In the genomic region with DNA sequence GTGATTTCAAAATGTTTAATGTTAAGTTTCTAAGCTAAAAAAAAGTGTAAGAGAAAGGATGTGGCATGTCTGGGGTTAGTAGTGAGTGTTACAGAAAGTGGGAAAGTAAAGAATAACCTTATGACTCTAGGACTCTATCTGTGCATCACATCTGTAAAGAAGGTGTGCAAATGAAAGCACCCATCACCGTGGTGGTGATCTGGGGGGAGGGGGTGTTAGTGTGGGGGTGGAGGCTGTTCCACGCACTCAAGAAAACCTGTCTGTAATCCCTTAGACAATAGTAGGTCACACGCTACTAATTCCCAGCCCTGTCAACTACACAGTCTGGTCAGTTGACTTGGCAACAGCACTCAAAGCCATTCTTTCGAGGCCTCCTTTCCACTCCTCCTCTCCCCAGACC, we compare ENCODE assay signal across 20 mouse cellular contexts. TPM values are rescaled to one million over a fixed set of nuclear protein-coding genes. Genes with fewer than 3 reads are reported as not detected.
DNase-seq lines count a peak whose midpoint lies in the region; ATAC-seq and TF ChIP-seq lines count a peak whose summit lies in the region.
"Had no signal": no experiment of that assay in that cellular context is flagged by ENCODE, and none has a peak within 500 bp of the region (broad histone marks: within the 10 kb centered on the region; RNA-seq: fewer than 3 reads in every experiment).

No protein-coding gene starts in this region.

- intact Hi-C loops in gastrocnemius, adult 2 months (cut with DNase I), result no loop called here
- intact Hi-C loops in gastrocnemius, postnatal 36 days (cut with DNase I), result no loop called here

- no peaks in the 10 kb centered on the region for H3K9me3 ChIP-seq in midbrain, embryonic 10.5 days (replicated peaks)
- H3K9me3 ChIP-seq in midbrain, embryonic 15.5 days, result no peaks in the 10 kb centered on the region
- no peaks in the 10 kb centered on the region for H3K9me3 ChIP-seq in liver, embryonic 12.5 days (replicated peaks)
- H3K9me3 ChIP-seq: forebrain, embryonic 15.5 days; G1E; heart, embryonic 15.5 days; hindbrain, embryonic 13.5 days; intestine, embryonic 15.5 days had no signal

- WGBS in midbrain, embryonic 10.5 days, result 38% methylated on average over 4 of the region's 4 CpGs
- WGBS in midbrain, embryonic 15.5 days, result 19% methylated on average over 4 of the region's 4 CpGs
- WGBS in liver, embryonic 12.5 days (ENCODE audit: insufficient replicate concordance), result 68% methylated on average over 4 of the region's 4 CpGs

- no peaks in the 10 kb centered on the region for H3K27me3 ChIP-seq in midbrain, embryonic 10.5 days (ENCODE audit: low read depth, poor library complexity, severe bottlenecking)
- H3K27me3 ChIP-seq in midbrain, embryonic 15.5 days (replicated peaks), result no peaks in the 10 kb centered on the region
- H3K27me3 ChIP-seq in liver, embryonic 12.5 days (replicated peaks), result no peaks in the 10 kb centered on the region
- H3K27me3 ChIP-seq: forebrain, embryonic 15.5 days; heart, embryonic 15.5 days; hindbrain, embryonic 13.5 days; intestine, embryonic 15.5 days had no signal

- ATAC-seq in midbrain, embryonic 15.5 days (replicated peaks), result no peak
- no peak for ATAC-seq in liver, embryonic 12.5 days
- ATAC-seq: CD4-positive, CD25-positive, alpha-beta regulatory T cell, adult 4 months; forebrain, embryonic 15.5 days; hindbrain, postnatal 0 days; intestine, embryonic 15.5 days had no signal

- no peaks in the 10 kb centered on the region for H3K36me3 ChIP-seq in midbrain, embryonic 10.5 days
- H3K36me3 ChIP-seq in midbrain, embryonic 15.5 days (replicated peaks), result no peaks in the 10 kb centered on the region
- H3K36me3 ChIP-seq in liver, embryonic 12.5 days, result no peaks in the 10 kb centered on the region
- H3K36me3 ChIP-seq: forebrain, embryonic 15.5 days; G1E; heart, embryonic 15.5 days; hindbrain, embryonic 13.5 days; intestine, embryonic 15.5 days had no signal

- no peak for TF ChIP-seq CTCF in gastrocnemius, adult 2 months (IDR thresholded peaks at IDR 0.05)

- peak overlapping the region; percentile 63 for H3K27ac ChIP-seq in gastrocnemius, adult 2 months
- H3K27ac ChIP-seq in midbrain, embryonic 10.5 days (replicated peaks), result peak overlapping the region; percentile 50
- no peak overlapping the region for H3K27ac ChIP-seq in midbrain, embryonic 15.5 days
- peak overlapping the region; percentile 98 for H3K27ac ChIP-seq in brown adipose tissue, adult 24 weeks (replicated peaks; ENCODE audit: low read depth, low read length)
- H3K27ac ChIP-seq in liver, embryonic 12.5 days, result no peak overlapping the region
- H3K27ac ChIP-seq: forebrain, embryonic 15.5 days; heart, embryonic 15.5 days; hindbrain, embryonic 13.5 days; hindbrain, postnatal 0 days; intestine, embryonic 15.5 days had no signal

- DNase-seq in gastrocnemius, adult 2 months, result no peak
- no peak for DNase-seq in gastrocnemius, postnatal 36 days
- no peak for DNase-seq in midbrain, embryonic 10.5 days (ENCODE audit: low spot score)
- DNase-seq: adrenal gland, adult 8-10 months; adrenal gland, postnatal 36 days; cerebellum, adult 11 months; cerebellum, adult 8-10 months; cerebellum, postnatal 25 days; gastrocnemius, postnatal 10 days; heart, postnatal 14 days had no signal

- H3K4me3 ChIP-seq in gastrocnemius, adult 2 months, result no peak overlapping the region
- no peak overlapping the region for H3K4me3 ChIP-seq in midbrain, embryonic 10.5 days
- H3K4me3 ChIP-seq in midbrain, embryonic 15.5 days, result no peak overlapping the region
- H3K4me3 ChIP-seq in brown adipose tissue, adult 24 weeks (ENCODE audit: insufficient read depth, low read depth, low read length), result no peak overlapping the region
- H3K4me3 ChIP-seq in liver, embryonic 12.5 days, result no peak overlapping the region
- H3K4me3 ChIP-seq: forebrain, embryonic 15.5 days; heart, embryonic 15.5 days; hindbrain, embryonic 13.5 days; intestine, embryonic 15.5 days had no signal

- H3K9ac ChIP-seq in midbrain, embryonic 15.5 days, result no peak overlapping the region
- no peak overlapping the region for H3K9ac ChIP-seq in liver, embryonic 12.5 days
- H3K9ac ChIP-seq: forebrain, embryonic 15.5 days; heart, embryonic 15.5 days; hindbrain, embryonic 13.5 days; intestine, embryonic 15.5 days had no signal

- no peak overlapping the region for H3K4me2 ChIP-seq in midbrain, embryonic 15.5 days
- H3K4me2 ChIP-seq in liver, embryonic 12.5 days, result no peak overlapping the region
- H3K4me2 ChIP-seq: forebrain, embryonic 15.5 days; heart, embryonic 15.5 days; hindbrain, embryonic 13.5 days; intestine, embryonic 15.5 days had no signal

- H3K4me1 ChIP-seq in midbrain, embryonic 10.5 days, result peaks cover 8% of the 10 kb centered on the region
- H3K4me1 ChIP-seq in midbrain, embryonic 15.5 days, result peaks cover 3% of the 10 kb centered on the region; the same call in 1 of the 2 replicates
- peaks cover 31% of the 10 kb centered on the region for H3K4me1 ChIP-seq in brown adipose tissue, adult 24 weeks (ENCODE audit: control insufficient read depth, insufficient read depth, insufficient read length, low read length)
- H3K4me1 ChIP-seq in liver, embryonic 12.5 days, result peaks cover 18% of the 10 kb centered on the region
- H3K4me1 ChIP-seq: forebrain, embryonic 15.5 days; hindbrain, embryonic 13.5 days had no signal

RNA-seq across cellular contexts. Expression of gene Tbc1d2, which starts 8.7 kb away (rescaled TPM):
- total RNA-seq in gastrocnemius, adult 2 months (2021), result under 1 TPM; 0.39 to 0.59 TPM
- under 1 TPM; 0.72 to 0.77 TPM for total RNA-seq in gastrocnemius, postnatal 36 days (2021)
- 0.65 and 0.76 TPM in 2 replicates for polyA plus RNA-seq in midbrain, embryonic 10.5 days (2016; fragmentation: Nextera tagmentation; extraction: Ambion mirVana)
- 0.61 and 0.88 TPM in 2 replicates for polyA plus RNA-seq in midbrain, embryonic 15.5 days (2015; fragmentation: Nextera tagmentation; extraction: Ambion mirVana)
- 2.4 and 2.5 TPM in 2 replicates for polyA plus RNA-seq in brown adipose tissue, adult 24 weeks (2012; ENCODE audit: insufficient read depth, insufficient read length, missing spikeins)
- 0.57 and 0.62 TPM in 2 replicates for polyA plus RNA-seq in liver, embryonic 12.5 days (2016; fragmentation: Nextera tagmentation; extraction: Ambion mirVana)
- polyA plus RNA-seq: G1E had no signal

RNA-seq across cellular contexts. Expression of gene Coro2a, which starts 39.3 kb away (rescaled TPM):
- total RNA-seq in gastrocnemius, adult 2 months (2021), result under 1 TPM; 0.10 to 0.39 TPM
- total RNA-seq in gastrocnemius, postnatal 36 days (2021), result under 1 TPM; 0.05 to 0.42 TPM
- polyA plus RNA-seq in midbrain, embryonic 10.5 days (2016; fragmentation: Nextera tagmentation; extraction: Ambion mirVana), result 2.8 TPM in 2 replicates
- 6.8 and 8.1 TPM in 2 replicates for polyA plus RNA-seq in midbrain, embryonic 15.5 days (2015; fragmentation: Nextera tagmentation; extraction: Ambion mirVana)
- 0.59 and 0.92 TPM in 2 replicates for polyA plus RNA-seq in brown adipose tissue, adult 24 weeks (2012; ENCODE audit: insufficient read depth, insufficient read length, missing spikeins)
- polyA plus RNA-seq in liver, embryonic 12.5 days (2016; fragmentation: Nextera tagmentation; extraction: Ambion mirVana), result 4.9 and 5.2 TPM in 2 replicates

Comparison
In these comparisons a context has a peak if more than half of its experiments do, and no peak if none do; other contexts are left out.
1. H3K27ac ChIP-seq: peak in gastrocnemius, adult 2 months (single experiment), midbrain, embryonic 10.5 days (single experiment) and brown adipose tissue, adult 24 weeks (single experiment); none in midbrain, embryonic 15.5 days (single experiment) and liver, embryonic 12.5 days (single experiment).